Mouse (Mus musculus): Measurements from ENCODE around the gene Atp11b.
A peak's percentile ranks its signal among the peaks of the same experiment; 100 is the strongest.

The Atp11b gene

GRCm38 (mm10) chr3:35753825-35754767 lies at the start of gene Atp11b:
Atp11b (plus strand) TSS chr3:35754106.
- DNase-seq (ENCODE audit: low read depth) = peak; percentile 93

- no peak for DNase-seq (ENCODE audit: low read depth)
Measured at GRCm38 (mm10) chr3:35704328-35704613, 49.6 kb upstream of the Atp11b start.

- peak; percentile 69 for DNase-seq (ENCODE audit: low read depth)
Measured at GRCm38 (mm10) chr3:35719531-35720205, 34.2 kb upstream of the Atp11b start.

- DNase-seq (ENCODE audit: low read depth) = peak; percentile 96
Measured at GRCm38 (mm10) chr3:35720801-35721200, 33.1 kb upstream of the Atp11b start.

- DNase-seq (ENCODE audit: low read depth) = peak; percentile 20
Measured at GRCm38 (mm10) chr3:35721818-35722446, 32.0 kb upstream of the Atp11b start.

GRCm38 (mm10) chr3:35722811-35723210 lies 31.1 kb upstream of the Atp11b start:
- no peak for DNase-seq (ENCODE audit: low read depth)

- no peak for DNase-seq (ENCODE audit: low read depth)
Measured at GRCm38 (mm10) chr3:35723586-35724322, 30.2 kb upstream of the Atp11b start.

GRCm38 (mm10) chr3:35725096-35725495 lies 28.8 kb upstream of the Atp11b start:
- DNase-seq (ENCODE audit: low read depth) = no peak

- DNase-seq (ENCODE audit: low read depth) = no peak
Measured at GRCm38 (mm10) chr3:35726936-35727335, 27.0 kb upstream of the Atp11b start.

GRCm38 (mm10) chr3:35729490-35729889 lies 24.4 kb upstream of the Atp11b start:
- no peak for DNase-seq (ENCODE audit: low read depth)

- peak; percentile 96 for DNase-seq (ENCODE audit: low read depth)
Measured at GRCm38 (mm10) chr3:35731981-35732777, 21.7 kb upstream of the Atp11b start.

GRCm38 (mm10) chr3:35732778-35733147 lies 21.1 kb upstream of the Atp11b start:
- DNase-seq (ENCODE audit: low read depth) = no peak

GRCm38 (mm10) chr3:35734509-35734908 lies 19.4 kb upstream of the Atp11b start:
- no peak for DNase-seq (ENCODE audit: low read depth)

- DNase-seq (ENCODE audit: low read depth) = no peak
Measured at GRCm38 (mm10) chr3:35738071-35738470, 15.8 kb upstream of the Atp11b start.

- no peak for DNase-seq (ENCODE audit: low read depth)
Measured at GRCm38 (mm10) chr3:35745010-35745409, 8.9 kb upstream of the Atp11b start.

GRCm38 (mm10) chr3:35746840-35747456 lies 7.0 kb upstream of the Atp11b start:
- DNase-seq (ENCODE audit: low read depth) = peak; percentile 43

- DNase-seq (ENCODE audit: low read depth) = peak; percentile 65
Measured at GRCm38 (mm10) chr3:35750286-35750685, 3.6 kb upstream of the Atp11b start.

- no peak for DNase-seq (ENCODE audit: low read depth)
Measured at GRCm38 (mm10) chr3:35751724-35752123, 2.2 kb upstream of the Atp11b start.

GRCm38 (mm10) chr3:35762735-35763134 lies 8.8 kb downstream of the Atp11b start:
- no peak for DNase-seq (ENCODE audit: low read depth)

GRCm38 (mm10) chr3:35764637-35765617 lies 11.0 kb downstream of the Atp11b start:
- peak; percentile 85 for DNase-seq (ENCODE audit: low read depth)

Measured in 416B (cell line).